Mouse (Mus musculus) layer of hippocampus, postnatal 36 days (tissue): ENCODE measurements at regions not wholly inside any gene's neighbourhood (a gene's known extent, or its start where the extent isn't known, plus 50 kb on each side); places are given as distances from the start of the nearest gene placed in this dataset.
"Not testable (repeated sequence)": the region's sequence is repeated elsewhere in the genome, so short reads cannot be mapped to it uniquely, and the experiment has no call there.

Experiments
- DNase-seq, 2 experiments: peaks; one replicate each; pipeline ENCODE4 v3.0.0; 2022

GRCm38 (mm10) chr17:15620746-15621694 is 56.9 kb upstream of the Prdm9 start:
- DNase-seq: no peak

GRCm38 (mm10) chr17:15622913-15623312 is 58.8 kb upstream of the Prdm9 start:
- peak in 1 of 2 experiments; percentile 9 for DNase-seq

GRCm38 (mm10) chr17:15630792-15631191 is 66.6 kb upstream of the Prdm9 start:
- DNase-seq: no peak

GRCm38 (mm10) chr17:15631626-15632025 is 67.5 kb upstream of the Prdm9 start:
- DNase-seq: no peak

- no peak for DNase-seq
These were observed 67.9 kb upstream of the Prdm9 start for GRCm38 (mm10) chr17:15632090-15632489.

GRCm38 (mm10) chr17:15639111-15639865 is 65.5 kb upstream of the Chd1 start:
- not testable (repeated sequence) for DNase-seq

GRCm38 (mm10) chr17:15640776-15641175 is 64.0 kb upstream of the Chd1 start:
- no peak for DNase-seq

- no peak for DNase-seq
These were observed 63.0 kb upstream of the Chd1 start for GRCm38 (mm10) chr17:15641764-15642163.

GRCm38 (mm10) chr17:15646768-15647167 is 58.0 kb upstream of the Chd1 start:
- DNase-seq: no peak

GRCm38 (mm10) chr17:15650089-15650742 is 54.6 kb upstream of the Chd1 start:
- no peak for DNase-seq

GRCm38 (mm10) chr17:15651869-15652268 is 52.9 kb upstream of the Chd1 start:
- no peak for DNase-seq
